Mouse (Mus musculus) embryonic fibroblast, embryonic 13.5 days (primary cell): ENCODE measurements around the gene Gm9125.
"Not testable (repeated sequence)": the region's sequence is repeated elsewhere in the genome, so short reads cannot be mapped to it uniquely, and the experiment has no call there.

Source experiments
- CTCF ChIP-seq: IDR thresholded peaks from 2 replicates; pipeline ENCODE4 v1.5.1; 2011; ENCODE audit warnings: mild to moderate bottlenecking, control low read depth, low read length, moderate library complexity, borderline replicate concordance; ENCODE audit not compliant: insufficient read depth
- POLR2A ChIP-seq: IDR thresholded peaks from 2 replicates; pipeline ENCODE4 v1.6.1; 2011; ENCODE audit warnings: low read depth, mild to moderate bottlenecking, control low read depth, low read length, moderate library complexity

DNA sequence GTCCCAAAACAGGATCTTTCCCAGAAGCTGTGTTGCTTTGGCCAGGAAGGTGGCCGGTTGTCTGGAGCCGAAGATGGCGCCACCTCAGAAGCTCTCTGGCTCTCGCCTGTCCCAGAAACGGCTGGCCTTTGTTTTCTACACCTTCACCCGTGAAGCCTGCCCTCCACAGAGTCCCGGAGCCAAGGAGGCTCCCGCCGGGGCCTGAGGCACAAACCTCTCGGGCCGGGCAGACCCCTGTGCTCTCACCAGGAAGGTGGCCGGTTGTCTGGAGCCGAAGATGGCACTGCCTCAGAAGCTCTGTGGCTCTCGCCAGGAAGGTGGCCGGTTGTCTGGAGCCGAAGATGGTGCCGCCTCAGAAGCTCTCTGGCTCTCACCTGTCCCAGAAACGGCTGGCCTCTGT is 20.3 kb downstream of the Gm9125 start:
- TF ChIP-seq POLR2A, CTCF: not testable (repeated sequence)
